Mouse (Mus musculus): Measurements from ENCODE around the gene Fsd2. TPM values are rescaled to one million over a fixed set of nuclear protein-coding genes. Genes with fewer than 3 reads are reported as not detected.

Gene Fsd2
- total and polyA plus RNA-seq, 3 experiments: 0.26 to 1.6 (median 0.54) TPM

DNA sequence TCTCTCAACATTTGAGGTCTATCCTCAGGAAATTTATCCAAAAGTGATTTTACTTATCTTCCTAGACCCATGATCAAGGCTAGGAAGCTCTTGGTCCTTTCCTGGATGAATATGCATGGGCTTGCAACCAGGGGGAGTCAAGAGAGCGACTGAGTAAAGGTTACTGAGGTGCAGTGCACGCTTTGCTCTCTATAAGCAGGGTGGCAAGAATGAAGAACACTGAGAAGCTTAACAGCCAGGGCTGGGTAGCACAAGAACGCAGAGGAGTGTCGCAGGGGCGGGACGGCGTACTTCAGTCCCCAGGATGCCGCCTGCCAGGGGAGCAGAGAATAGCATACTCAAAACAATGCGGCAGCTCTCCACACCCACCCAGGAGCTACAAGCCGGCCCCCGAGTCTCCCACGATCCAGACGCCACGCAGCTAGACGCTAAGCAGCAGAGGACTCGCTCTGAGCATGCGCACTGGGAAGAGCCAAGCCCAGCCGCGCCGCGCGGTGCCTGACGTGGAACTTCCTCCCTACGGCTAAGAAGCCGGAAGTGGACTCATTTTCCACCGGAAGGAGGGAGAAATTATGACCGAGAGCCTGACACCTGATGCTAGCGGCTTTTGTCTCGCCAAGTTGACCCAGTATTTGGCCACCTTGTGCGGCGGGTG is 43.6 kb downstream of the Fsd2 start (continued):
- peak; percentile 30; the same call in 1 of the 2 replicates for TF ChIP-seq JUN (IDR thresholded peaks at IDR 0.05; ENCODE audit: insufficient read depth, low read depth, low read length)
- peak; percentile 82 for TF ChIP-seq TCF12 (IDR thresholded peaks at IDR 0.05; ENCODE audit: low read depth, low read length)
- TF ChIP-seq EP300 (IDR thresholded peaks at IDR 0.05; ENCODE audit: low read length): 0 out of 2 replicates have a peak, but pooled peaks have one; percentile 19
- TF ChIP-seq MXI1 (IDR thresholded peaks at IDR 0.05; ENCODE audit: low read depth, low read length): peak; percentile 63
- TF ChIP-seq RCOR1 (conservative IDR thresholded peaks at IDR 0.05; ENCODE audit: low read depth, low read length): no peak; the same call in 1 of the 2 replicates
- 0 out of 2 replicates have a peak, but pooled peaks have one; percentile 69 for TF ChIP-seq CHD1 (IDR thresholded peaks at IDR 0.05; ENCODE audit: low read depth, low read length)
- no peak for TF ChIP-seq USF2 (conservative IDR thresholded peaks at IDR 0.05; ENCODE audit: low read depth, low read length)
- TF ChIP-seq ZKSCAN1 (IDR thresholded peaks at IDR 0.05; ENCODE audit: borderline replicate concordance, low read depth, low read length): no peak

DNA sequence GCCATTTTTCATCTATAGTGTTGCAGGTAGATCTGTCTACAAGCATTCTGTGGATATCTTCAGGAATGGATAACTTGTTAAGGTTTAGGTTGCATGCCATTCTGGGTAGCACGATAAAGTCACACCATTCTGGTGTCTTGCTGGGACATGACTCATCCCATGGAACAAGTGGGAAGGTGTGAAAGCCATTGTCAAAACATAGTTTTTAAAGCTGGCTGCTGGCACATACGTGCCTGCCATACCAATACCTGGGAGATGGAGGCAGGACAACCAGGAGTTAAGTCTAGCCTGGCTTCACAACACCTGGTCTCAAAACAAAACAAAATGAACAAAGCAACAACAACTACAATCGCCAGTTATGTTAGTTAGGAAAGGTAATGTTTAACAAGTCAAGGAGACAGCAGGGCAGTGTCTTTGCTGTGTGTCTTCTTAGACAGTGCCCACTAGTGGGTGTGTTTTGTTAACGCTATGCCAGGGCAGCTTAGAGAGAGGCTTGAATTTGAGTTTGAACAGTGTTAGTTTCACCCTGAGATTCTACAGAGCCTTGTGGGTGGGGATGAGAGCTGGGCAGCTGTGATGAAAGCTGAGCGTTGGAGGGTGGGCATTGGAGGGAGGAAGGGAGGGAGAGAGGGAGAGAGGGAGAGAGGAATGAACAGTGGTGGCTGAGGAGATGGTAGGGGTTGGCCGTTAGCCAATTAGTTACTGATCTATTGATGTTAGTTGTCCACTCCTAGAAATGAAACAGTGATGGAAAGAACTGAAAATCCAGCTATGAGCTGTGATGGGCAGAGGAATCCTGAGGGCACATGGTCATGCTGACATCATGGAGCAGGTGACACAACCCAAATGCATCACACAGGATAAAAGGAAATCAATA is 50.4 kb downstream of the Fsd2 start:
- no peak for DNase-seq (ENCODE audit: extremely low read depth)
- Histone ChIP-seq H3K4me3 (replicated peaks in 1 of 3; ENCODE audit: low read depth in 2 of 3, low read length in 2 of 3, poor library complexity in 1 of 3) (no peak overlapping the region), H3K27ac (ENCODE audit: insufficient read depth, low read depth) (no peak overlapping the region), H3K4me1 (ENCODE audit: control insufficient read depth in 1 of 2, insufficient read depth in 2 of 2) (peaks cover 0 to 3% of the 10 kb centered on the region in 2 experiments; a peak in 1 of 4 replicates), H3K9ac (ENCODE audit: insufficient read depth, low read depth) (no peak overlapping the region), H3K4me2 (ENCODE audit: insufficient read depth, low read depth, poor library complexity, severe bottlenecking) (no peak overlapping the region), H3K79me2 (replicated peaks; ENCODE audit: control insufficient read depth, extremely low read depth, insufficient read depth, poor library complexity, severe bottlenecking) (no peaks in the 10 kb centered on the region), H3K36me3 (replicated peaks in 1 of 2; ENCODE audit: control insufficient read depth in 1 of 2, insufficient read depth in 1 of 2, low read length in 1 of 2) (no peaks in the 10 kb centered on the region), H3K27me3 (replicated peaks) (no peaks in the 10 kb centered on the region), H3K9me3 (replicated peaks; ENCODE audit: low read length) (peaks cover 3% of the 10 kb centered on the region)
- dilution Hi-C loops (cut with MboI; ENCODE audit: extremely low pct_ligation_motif_present, extremely low pct_unique_long_range_greater_than_20kb, low sequenced_read_pairs): no loop called here
- TF ChIP-seq MXI1 (IDR thresholded peaks at IDR 0.05; ENCODE audit: low read depth, low read length) (no peak), SMC3 (IDR thresholded peaks at IDR 0.05; ENCODE audit: low read depth, low read length) (peak; percentile 40), CHD2 (IDR thresholded peaks at IDR 0.05; ENCODE audit: low read length) (no peak), RAD21 (IDR thresholded peaks at IDR 0.05; ENCODE audit: low read depth, low read length) (peak; percentile 27), CTCF (conservative IDR thresholded peaks at IDR 0.05 in 1 of 2, IDR thresholded peaks at IDR 0.05 in 1 of 2; ENCODE audit: low read depth in 2 of 2, low read length in 2 of 2) (peak in 1 of 2 experiments; percentile 56; a peak in 2 of 4 replicates)
- in situ Hi-C loops (cut with MboI; ENCODE audit: low pct_ligation_motif_present, low pct_unique_long_range_greater_than_20kb, low sequenced_read_pairs): loop anchor here (25.0 kb wide), 1 partner anchor 354 kb away; no protein-coding TSS in a partner anchor

GRCm38 (mm10) chr7:81514906-81515590 is 51.7 kb downstream of the Fsd2 start:
- H3K4me2 ChIP-seq (ENCODE audit: insufficient read depth, low read depth, poor library complexity, severe bottlenecking): no peak overlapping the region
- dilution Hi-C loops (cut with MboI; ENCODE audit: extremely low pct_ligation_motif_present, extremely low pct_unique_long_range_greater_than_20kb, low sequenced_read_pairs): no loop called here
- peaks cover under 1% of the 10 kb centered on the region for H3K27me3 ChIP-seq (replicated peaks)
- H3K4me3 ChIP-seq (replicated peaks in 1 of 3; ENCODE audit: low read depth in 2 of 3, low read length in 2 of 3, poor library complexity in 1 of 3): no peak overlapping the region
- no peak for DNase-seq (ENCODE audit: extremely low read depth)
- TF ChIP-seq MEF2A (IDR thresholded peaks at IDR 0.05; ENCODE audit: borderline replicate concordance, low read depth, low read length) (no peak), TCF12 (IDR thresholded peaks at IDR 0.05; ENCODE audit: low read depth, low read length) (no peak), NRF1 (IDR thresholded peaks at IDR 0.05; ENCODE audit: low read depth, low read length) (no peak), HCFC1 (IDR thresholded peaks at IDR 0.05; ENCODE audit: low read depth, low read length) (no peak), IRF4 (IDR thresholded peaks at IDR 0.05; ENCODE audit: low read depth, low read length) (no peak), JUND (conservative IDR thresholded peaks at IDR 0.05; ENCODE audit: low read depth, low read length) (no peak), EP300 (IDR thresholded peaks at IDR 0.05; ENCODE audit: low read length) (no peak), E2F4 (IDR thresholded peaks at IDR 0.05; ENCODE audit: insufficient replicate concordance, low read depth, low read length) (no peak), ZNF384 (IDR thresholded peaks at IDR 0.05; ENCODE audit: low read depth, low read length) (no peak), CTCF (conservative IDR thresholded peaks at IDR 0.05 in 1 of 2, IDR thresholded peaks at IDR 0.05 in 1 of 2; ENCODE audit: low read depth in 2 of 2, low read length in 2 of 2) (no peak), CHD1 (IDR thresholded peaks at IDR 0.05; ENCODE audit: low read depth, low read length) (no peak), JUN (IDR thresholded peaks at IDR 0.05; ENCODE audit: insufficient read depth, low read depth, low read length) (no peak), KAT2A (IDR thresholded peaks at IDR 0.05; ENCODE audit: insufficient replicate concordance, low read length) (no peak)
- in situ Hi-C loops (cut with MboI; ENCODE audit: low pct_ligation_motif_present, low pct_unique_long_range_greater_than_20kb, low sequenced_read_pairs): loop anchor here (25.0 kb wide), 1 partner anchor 353 kb away; no protein-coding TSS in a partner anchor
- no peak overlapping the region for H3K9ac ChIP-seq (ENCODE audit: insufficient read depth, low read depth)
- H3K79me2 ChIP-seq (replicated peaks; ENCODE audit: control insufficient read depth, extremely low read depth, insufficient read depth, poor library complexity, severe bottlenecking): no peaks in the 10 kb centered on the region
- no peaks in the 10 kb centered on the region for H3K36me3 ChIP-seq (replicated peaks in 1 of 2; ENCODE audit: control insufficient read depth in 1 of 2, insufficient read depth in 1 of 2, low read length in 1 of 2)
- H3K9me3 ChIP-seq (replicated peaks; ENCODE audit: low read length): peaks cover 3% of the 10 kb centered on the region
- no peak overlapping the region for H3K27ac ChIP-seq (ENCODE audit: insufficient read depth, low read depth)
- H3K4me1 ChIP-seq (ENCODE audit: control insufficient read depth in 1 of 2, insufficient read depth in 2 of 2): peaks cover 0 to 3% of the 10 kb centered on the region in 2 experiments; a peak in 1 of 4 replicates

Measured in CH12.LX (cell line).